Mouse (Mus musculus) forebrain, embryonic 16.5 days (tissue): ENCODE results near the gene Ptov1. TPM values are rescaled to one million over a fixed set of nuclear protein-coding genes. Genes with fewer than 3 reads are reported as not detected.
A peak's percentile ranks its signal among the peaks of the same experiment; 100 is the strongest.
"Not testable (repeated sequence)": the region's sequence is repeated elsewhere in the genome, so short reads cannot be mapped to it uniquely, and the experiment has no call there.

ENCODE experiments used
- ATAC-seq: fragments of 200-750 bp; cut with Nextera tagmentation; 2 replicates; pipeline ENCODE4 v1.8.0; 2017; ENCODE audit warnings: mild to moderate bottlenecking, moderate library complexity
- H3K27ac ChIP-seq: fragments of 300-500 bp; sonication (generic); 2 replicates; pipeline ENCODE4 v1.5.1; 2014; ENCODE audit warnings: low read length, control low read depth
- H3K27me3 ChIP-seq: fragments of 300-500 bp; sonication (generic); replicated peaks from 2 replicates; pipeline ENCODE4 v1.6.1; 2014; ENCODE audit warnings: low read length; ENCODE audit not compliant: control insufficient read depth, insufficient read depth
- H3K36me3 ChIP-seq: fragments of 300-500 bp; sonication (generic); 2 replicates; pipeline ENCODE4 v1.6.1; 2014; ENCODE audit not compliant: control insufficient read depth, insufficient read depth
- H3K4me1 ChIP-seq: fragments of 300-500 bp; sonication (generic); replicated peaks from 2 replicates; pipeline ENCODE4 v1.6.1; 2014; ENCODE audit warnings: low read length; ENCODE audit not compliant: control insufficient read depth, insufficient read depth
- H3K4me2 ChIP-seq: fragments of 300-500 bp; sonication (generic); 2 replicates; pipeline ENCODE4 v1.6.1; 2014; ENCODE audit warnings: mild to moderate bottlenecking, low read length, control low read depth
- H3K4me3 ChIP-seq: fragments of 300-500 bp; sonication (generic); replicated peaks from 2 replicates; pipeline ENCODE4 v1.5.1; 2014; ENCODE audit warnings: mild to moderate bottlenecking, low read length, control low read depth
- H3K9ac ChIP-seq: fragments of 300-500 bp; sonication (generic); replicated peaks from 2 replicates; pipeline ENCODE4 v1.6.1; 2014; ENCODE audit warnings: low read depth, low read length, control low read depth
- H3K9me3 ChIP-seq: fragments of 300-500 bp; sonication (generic); 2 replicates; pipeline ENCODE4 v1.6.1; 2016; ENCODE audit warnings: low read length; ENCODE audit not compliant: control insufficient read depth
- WGBS: fragments of 180-500 bp; shearing (Covaris S2); extraction: QIAGEN DNeasy Blood & Tissue Kit; methylation state at CpG from one replicate; pipeline ENCODE4 v1.1.7; 2014; 5-methylcytosine and 5-hydroxymethylcytosine counted together
- polyA plus RNA-seq: library from polyadenylated mRNA; unstranded; fragments of >200 nt; fragmentation: Nextera tagmentation; extraction: Ambion mirVana; gene quantifications from 2 replicates; pipeline ENCODE4 v1.2.1, GENCODE M21; 2015

Gene Ptov1
- polyA plus RNA-seq, 1 experiment from 2014 or later: 582 TPM

- Histone ChIP-seq H3K9me3 (no peaks in the 10 kb centered on the region), H3K4me1 (peaks cover 54% of the 10 kb centered on the region), H3K36me3 (no peaks in the 10 kb centered on the region; the same call in 1 of the 2 replicates), H3K27ac (peak overlapping the region; percentile 97), H3K9ac (peak overlapping the region; percentile 69), H3K4me2 (peak overlapping the region; percentile 95), H3K27me3 (no peaks in the 10 kb centered on the region), H3K4me3 (peak overlapping the region; percentile 90)
- 11% methylated on average over 6 of the region's 6 CpGs for WGBS
- ATAC-seq: no peak
Observed at GRCm38 (mm10) chr7:44891611-44892010, 22.0 kb upstream of the Ptov1 start.

GRCm38 (mm10) chr7:44890737-44891136 lies 21.1 kb upstream of the Ptov1 start:
- 28% methylated on average over 4 of the region's 4 CpGs for WGBS
- Histone ChIP-seq H3K4me2 (peak overlapping the region; percentile 95), H3K36me3 (peaks cover 2% of the 10 kb centered on the region)

GRCm38 (mm10) chr7:44890180-44890579 lies 20.6 kb upstream of the Ptov1 start:
- Histone ChIP-seq H3K4me1 (peaks cover 50% of the 10 kb centered on the region), H3K27ac (no peak overlapping the region), H3K9ac (no peak overlapping the region), H3K4me2 (peak overlapping the region; percentile 95), H3K9me3 (no peaks in the 10 kb centered on the region), H3K27me3 (no peaks in the 10 kb centered on the region), H3K36me3 (peaks cover 3% of the 10 kb centered on the region), H3K4me3 (no peak overlapping the region)
- ATAC-seq: no peak
- WGBS: 85% methylated on average over 6 of the region's 7 CpGs

More at GRCm38 (mm10) chr7:44890737-44891136, 21.1 kb upstream of the Ptov1 start:
- ATAC-seq: no peak
- Histone ChIP-seq H3K9ac (peak overlapping the region; percentile 45), H3K4me3 (peak overlapping the region; percentile 90), H3K9me3 (no peaks in the 10 kb centered on the region), H3K27me3 (no peaks in the 10 kb centered on the region), H3K27ac (no peak overlapping the region), H3K4me1 (peaks cover 51% of the 10 kb centered on the region)

- H3K4me2 ChIP-seq: no peak overlapping the region
- peaks cover 8% of the 10 kb centered on the region for H3K36me3 ChIP-seq
- H3K9ac ChIP-seq: no peak overlapping the region
- H3K27ac ChIP-seq: no peak overlapping the region
- peaks cover 33% of the 10 kb centered on the region for H3K4me1 ChIP-seq
- WGBS: 82% methylated on average over 13 of the region's 13 CpGs
- ATAC-seq: no peak
- H3K9me3 ChIP-seq: no peaks in the 10 kb centered on the region
- H3K27me3 ChIP-seq: no peaks in the 10 kb centered on the region
- H3K4me3 ChIP-seq: no peak overlapping the region
Observed at GRCm38 (mm10) chr7:44888256-44889105, 18.9 kb upstream of the Ptov1 start.

- Histone ChIP-seq H3K4me1 (peaks cover 29% of the 10 kb centered on the region), H3K27ac (no peak overlapping the region), H3K9ac (no peak overlapping the region), H3K4me2 (no peak overlapping the region), H3K4me3 (no peak overlapping the region), H3K27me3 (no peaks in the 10 kb centered on the region), H3K36me3 (peaks cover 16% of the 10 kb centered on the region), H3K9me3 (no peaks in the 10 kb centered on the region)
- ATAC-seq: no peak
- 88% methylated on average over 7 of the region's 7 CpGs for WGBS
Observed at GRCm38 (mm10) chr7:44886964-44887363, 17.4 kb upstream of the Ptov1 start.

- H3K9ac ChIP-seq: no peak overlapping the region
- H3K4me1 ChIP-seq: peaks cover 14% of the 10 kb centered on the region
- WGBS: 99% methylated on average over 5 of the region's 5 CpGs
- H3K4me3 ChIP-seq: no peak overlapping the region
- no peak for ATAC-seq
- H3K27me3 ChIP-seq: no peaks in the 10 kb centered on the region
- no peak overlapping the region for H3K4me2 ChIP-seq
- H3K36me3 ChIP-seq: peaks cover 22% of the 10 kb centered on the region
- no peaks in the 10 kb centered on the region for H3K9me3 ChIP-seq
- H3K27ac ChIP-seq: no peak overlapping the region
Observed at GRCm38 (mm10) chr7:44884637-44885036, 15.0 kb upstream of the Ptov1 start.

- H3K4me3 ChIP-seq: no peak overlapping the region
- no peaks in the 10 kb centered on the region for H3K27me3 ChIP-seq
- H3K9ac ChIP-seq: no peak overlapping the region
- peaks cover 1% of the 10 kb centered on the region for H3K4me1 ChIP-seq
- H3K36me3 ChIP-seq: peaks cover 37% of the 10 kb centered on the region
- WGBS: 96% methylated on average over 3 of the region's 3 CpGs
- no peak overlapping the region for H3K4me2 ChIP-seq
- H3K27ac ChIP-seq: no peak overlapping the region
- no peak for ATAC-seq
- H3K9me3 ChIP-seq: no peaks in the 10 kb centered on the region
Observed at GRCm38 (mm10) chr7:44883036-44883435, 13.4 kb upstream of the Ptov1 start.

- 87% methylated on average over 14 of the region's 14 CpGs for WGBS
- Histone ChIP-seq H3K9me3 (no peaks in the 10 kb centered on the region), H3K4me1 (no peaks in the 10 kb centered on the region), H3K9ac (no peak overlapping the region), H3K36me3 (peaks cover 35% of the 10 kb centered on the region), H3K4me2 (no peak overlapping the region), H3K27ac (no peak overlapping the region), H3K27me3 (no peaks in the 10 kb centered on the region), H3K4me3 (no peak overlapping the region)
- ATAC-seq: no peak
Observed at GRCm38 (mm10) chr7:44877833-44878232, 8.2 kb upstream of the Ptov1 start.

- 92% methylated on average over 2 of the region's 2 CpGs for WGBS
- not testable (repeated sequence) for H3K4me2 ChIP-seq, H3K9ac ChIP-seq, H3K27me3 ChIP-seq, ATAC-seq, H3K27ac ChIP-seq, H3K4me3 ChIP-seq, H3K36me3 ChIP-seq, H3K9me3 ChIP-seq
- peaks cover 23% of the 10 kb centered on the region for H3K4me1 ChIP-seq
Observed at GRCm38 (mm10) chr7:44871774-44872173, 2.2 kb upstream of the Ptov1 start.
